Mouse (Mus musculus) lung, adult 2 months (tissue): ENCODE measurements around the gene Tpk1.

Source experiments
- CTCF ChIP-seq: fragments of 200-500 bp; IDR thresholded peaks from 2 replicates; pipeline ENCODE4 v1.5.1; 2011; ENCODE audit warnings: mild to moderate bottlenecking, low read length, control low read depth; ENCODE audit not compliant: insufficient read depth
- POLR2A ChIP-seq: fragments of 200-500 bp; IDR thresholded peaks from 2 replicates; pipeline ENCODE4 v1.6.1; 2011; ENCODE audit warnings: low read depth, mild to moderate bottlenecking, control low read depth, low read length, borderline replicate concordance; ENCODE audit errors: extremely low read depth

DNA sequence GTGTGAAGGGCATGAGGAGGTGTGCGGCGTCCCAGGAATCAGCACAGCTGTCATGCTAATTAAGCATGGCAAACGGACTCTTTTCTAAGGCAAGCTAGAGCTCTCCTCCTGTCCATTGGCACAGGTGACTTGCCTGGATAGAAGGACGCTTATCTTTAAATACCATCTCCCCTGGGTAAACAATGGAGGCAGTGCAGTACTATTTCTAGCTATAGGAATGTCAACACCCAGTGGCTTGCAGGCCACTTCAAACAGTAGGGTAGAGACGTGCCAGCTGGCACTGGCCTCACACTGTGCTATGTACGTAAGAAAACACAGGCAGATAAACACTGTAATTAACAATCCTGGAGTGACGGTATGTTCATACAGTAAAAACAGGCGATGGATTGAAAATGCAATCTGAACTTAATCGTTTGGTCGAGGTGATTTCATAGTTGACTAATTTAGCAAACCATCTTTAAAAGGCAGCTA is 328.6 kb downstream of the Tpk1 start:
- TF ChIP-seq CTCF (no peak), POLR2A (no peak)
